Mouse (Mus musculus) heart, adult 8-10 months (tissue): ENCODE data around the gene Slc6a9. TPM values are rescaled to one million over a fixed set of nuclear protein-coding genes. Genes with fewer than 3 reads are reported as not detected.
A peak's percentile ranks its signal among the peaks of the same experiment; 100 is the strongest.

Experiments
- DNase-seq: peaks from one replicate; pipeline ENCODE4 v3.0.0; 2022; ENCODE audit warnings: low spot score
- total RNA-seq, 4 experiments: library from RNA; stranded (reverse); gene quantifications; 2 replicates each; pipeline ENCODE4 v1.2.4; 2022

Slc6a9 gene
- total RNA-seq, 4 experiments from 2014 or later = 1.7 to 2.3 (median 2.2) TPM

- no peak for DNase-seq
Measured at GRCm38 (mm10) chr4:117878301-117878700, 44.0 kb downstream of the Slc6a9 start.

GRCm38 (mm10) chr4:117878703-117879102 lies 44.4 kb downstream of the Slc6a9 start:
- DNase-seq = no peak

GRCm38 (mm10) chr4:117882701-117883691 lies 48.7 kb downstream of the Slc6a9 start, which contains the start of gene B4galt2:
Gene B4galt2, minus strand, starts transcription at chr4:117883487.
- DNase-seq = no peak

- no peak for DNase-seq
Measured at GRCm38 (mm10) chr4:117884146-117884545, 49.8 kb downstream of the Slc6a9 start.

GRCm38 (mm10) chr4:117885093-117885492 lies 50.8 kb downstream of the Slc6a9 start:
- DNase-seq = no peak

- DNase-seq = no peak
Measured at GRCm38 (mm10) chr4:117885994-117886393, 51.7 kb downstream of the Slc6a9 start.

GRCm38 (mm10) chr4:117886644-117887043 lies 52.3 kb downstream of the Slc6a9 start:
- no peak for DNase-seq

GRCm38 (mm10) chr4:117887133-117887532 lies 52.8 kb downstream of the Slc6a9 start, which contains the start of gene Atp6v0b:
Gene Atp6v0b, minus strand, starts transcription at chr4:117887333.
- DNase-seq = peak; percentile 90

GRCm38 (mm10) chr4:117887920-117888319 lies 53.6 kb downstream of the Slc6a9 start:
- no peak for DNase-seq

GRCm38 (mm10) chr4:117889471-117889870 lies 55.2 kb downstream of the Slc6a9 start:
- no peak for DNase-seq

GRCm38 (mm10) chr4:117890031-117890430 lies 55.7 kb downstream of the Slc6a9 start:
- no peak for DNase-seq

- DNase-seq = no peak
Measured at GRCm38 (mm10) chr4:117890750-117891149, 56.4 kb downstream of the Slc6a9 start.

- DNase-seq = peak; percentile 92
Measured at GRCm38 (mm10) chr4:117891738-117892161, 57.4 kb downstream of the Slc6a9 start, which contains the start of gene Dph2. Gene Dph2, minus strand, starts transcription at chr4:117892032.

- no peak for DNase-seq
Measured at GRCm38 (mm10) chr4:117893376-117893775, 59.1 kb downstream of the Slc6a9 start.

GRCm38 (mm10) chr4:117894601-117895000 lies 60.3 kb downstream of the Slc6a9 start:
- DNase-seq = no peak

- no peak for DNase-seq
Measured at GRCm38 (mm10) chr4:117895339-117895738, 61.0 kb downstream of the Slc6a9 start.

- DNase-seq = no peak
Measured at GRCm38 (mm10) chr4:117896031-117896430, 61.7 kb downstream of the Slc6a9 start.

GRCm38 (mm10) chr4:117898111-117898510 lies 63.8 kb downstream of the Slc6a9 start:
- DNase-seq = no peak

- DNase-seq = no peak
Measured at GRCm38 (mm10) chr4:117904094-117904493, 69.8 kb downstream of the Slc6a9 start.

- no peak for DNase-seq
Measured at GRCm38 (mm10) chr4:117904761-117905160, 70.5 kb downstream of the Slc6a9 start.

GRCm38 (mm10) chr4:117906196-117906595 lies 71.9 kb downstream of the Slc6a9 start:
- no peak for DNase-seq

- DNase-seq = no peak
Measured at GRCm38 (mm10) chr4:117908834-117909453, 74.6 kb downstream of the Slc6a9 start.
